In the genomic region with DNA sequence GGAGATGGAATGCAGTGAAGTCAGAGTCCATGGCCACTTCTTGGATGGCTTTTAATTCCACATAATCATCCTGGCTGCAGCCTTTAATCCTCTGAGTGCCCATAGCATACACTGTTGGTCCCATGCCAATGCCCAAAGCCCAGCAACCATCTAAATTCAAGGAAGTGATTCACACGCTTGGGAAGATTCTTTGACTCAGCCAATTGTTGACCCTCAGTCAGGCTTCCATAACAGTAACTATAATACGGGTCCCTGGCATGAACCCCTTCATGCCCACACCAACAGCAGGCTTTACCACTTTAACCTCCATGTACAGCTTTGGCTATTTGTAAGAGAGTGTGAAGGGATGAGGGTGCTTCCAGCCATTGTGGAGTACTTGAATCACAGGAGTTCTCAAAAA, we compare ENCODE assay signal across 22 mouse cellular contexts.
DNase-seq lines count a peak whose midpoint lies in the region; ATAC-seq and TF ChIP-seq lines count a peak whose summit lies in the region.
"Had no signal": no experiment of that assay in that cellular context is flagged by ENCODE, and none has a peak within 500 bp of the region (broad histone marks: within the 10 kb centered on the region; RNA-seq: fewer than 3 reads in every experiment).

No protein-coding gene starts in this region.

- no peaks in the 10 kb centered on the region for H3K36me3 ChIP-seq in embryonic facial prominence, embryonic 14.5 days (ENCODE audit: control insufficient read depth, insufficient read depth, low read length)
- no peaks in the 10 kb centered on the region for H3K36me3 ChIP-seq in embryonic facial prominence, embryonic 10.5 days (replicated peaks)
- H3K36me3 ChIP-seq in hindbrain, embryonic 16.5 days (ENCODE audit: control insufficient read depth, insufficient read depth, low read length): no peaks in the 10 kb centered on the region
- no peaks in the 10 kb centered on the region for H3K36me3 ChIP-seq in hindbrain, embryonic 11.5 days (ENCODE audit: control insufficient read depth, insufficient read depth, low read length)
- H3K36me3 ChIP-seq in midbrain, postnatal 0 days (ENCODE audit: insufficient read depth, low read length): no peaks in the 10 kb centered on the region
- H3K36me3 ChIP-seq in midbrain, embryonic 16.5 days (ENCODE audit: control insufficient read depth, insufficient read depth, low read length): no peaks in the 10 kb centered on the region
- H3K36me3 ChIP-seq: heart, embryonic 13.5 days; limb, embryonic 15.5 days; liver, embryonic 15.5 days; midbrain, embryonic 12.5 days had no signal

- 86% methylated on average over 2 of the region's 2 CpGs for WGBS in embryonic facial prominence, embryonic 14.5 days
- WGBS in embryonic facial prominence, embryonic 10.5 days: 95% methylated on average over 2 of the region's 2 CpGs
- WGBS in hindbrain, embryonic 16.5 days: 53% methylated on average over 2 of the region's 2 CpGs
- WGBS in hindbrain, embryonic 11.5 days: 93% methylated on average over 2 of the region's 2 CpGs
- WGBS in midbrain, postnatal 0 days: 74% methylated on average over 2 of the region's 2 CpGs
- WGBS in midbrain, embryonic 16.5 days: 75% methylated on average over 2 of the region's 2 CpGs

- H3K27ac ChIP-seq in embryonic facial prominence, embryonic 14.5 days (replicated peaks; ENCODE audit: low read depth, low read length): no peak overlapping the region
- H3K27ac ChIP-seq in embryonic facial prominence, embryonic 10.5 days (replicated peaks): no peak overlapping the region
- H3K27ac ChIP-seq in hindbrain, embryonic 16.5 days (ENCODE audit: low read depth, low read length): no peak overlapping the region
- no peak overlapping the region for H3K27ac ChIP-seq in hindbrain, embryonic 11.5 days (ENCODE audit: low read depth, low read length)
- H3K27ac ChIP-seq in midbrain, postnatal 0 days (ENCODE audit: low read depth, low read length): no peak overlapping the region
- H3K27ac ChIP-seq in midbrain, embryonic 16.5 days (ENCODE audit: low read length): no peak overlapping the region
- H3K27ac ChIP-seq: heart, embryonic 13.5 days; limb, embryonic 15.5 days; liver, embryonic 15.5 days; midbrain, embryonic 12.5 days had no signal

- TF ChIP-seq CTCF in midbrain, postnatal 0 days (IDR thresholded peaks at IDR 0.05): no peak

- no peaks in the 10 kb centered on the region for H3K9me3 ChIP-seq in embryonic facial prominence, embryonic 14.5 days (ENCODE audit: control insufficient read depth, low read length)
- H3K9me3 ChIP-seq in embryonic facial prominence, embryonic 10.5 days: no peaks in the 10 kb centered on the region
- H3K9me3 ChIP-seq in hindbrain, embryonic 16.5 days (ENCODE audit: control insufficient read depth, low read length): no peaks in the 10 kb centered on the region
- H3K9me3 ChIP-seq in hindbrain, embryonic 11.5 days (ENCODE audit: control insufficient read depth, low read length): no peaks in the 10 kb centered on the region
- no peaks in the 10 kb centered on the region for H3K9me3 ChIP-seq in midbrain, postnatal 0 days (ENCODE audit: low read length)
- no peaks in the 10 kb centered on the region for H3K9me3 ChIP-seq in midbrain, embryonic 16.5 days (replicated peaks; ENCODE audit: control insufficient read depth, low read length, poor library complexity, severe bottlenecking)
- H3K9me3 ChIP-seq: heart, embryonic 13.5 days; limb, embryonic 15.5 days; liver, embryonic 15.5 days; midbrain, embryonic 12.5 days had no signal

- no peak overlapping the region for H3K4me2 ChIP-seq in embryonic facial prominence, embryonic 14.5 days (ENCODE audit: low read depth, low read length)
- H3K4me2 ChIP-seq in hindbrain, embryonic 16.5 days (ENCODE audit: low read length): no peak overlapping the region
- H3K4me2 ChIP-seq in hindbrain, embryonic 11.5 days (replicated peaks; ENCODE audit: low read depth, low read length): no peak overlapping the region
- H3K4me2 ChIP-seq in midbrain, postnatal 0 days (ENCODE audit: low read depth, low read length, poor library complexity, severe bottlenecking): no peak overlapping the region
- H3K4me2 ChIP-seq in midbrain, embryonic 16.5 days (ENCODE audit: low read length): no peak overlapping the region
- H3K4me2 ChIP-seq: heart, embryonic 13.5 days; limb, embryonic 15.5 days; liver, embryonic 15.5 days; midbrain, embryonic 12.5 days had no signal

- no peak overlapping the region for H3K4me3 ChIP-seq in embryonic facial prominence, embryonic 14.5 days (ENCODE audit: low read depth, low read length)
- no peak overlapping the region for H3K4me3 ChIP-seq in embryonic facial prominence, embryonic 10.5 days
- H3K4me3 ChIP-seq in hindbrain, embryonic 16.5 days (ENCODE audit: low read length): no peak overlapping the region
- H3K4me3 ChIP-seq in hindbrain, embryonic 11.5 days (ENCODE audit: low read depth, low read length): no peak overlapping the region
- no peak overlapping the region for H3K4me3 ChIP-seq in midbrain, postnatal 0 days (ENCODE audit: low read depth, low read length)
- H3K4me3 ChIP-seq in midbrain, embryonic 16.5 days (ENCODE audit: low read depth, low read length): no peak overlapping the region
- H3K4me3 ChIP-seq: erythroblast, embryonic 14.5 days; heart, embryonic 13.5 days; limb, embryonic 15.5 days; liver, embryonic 15.5 days; midbrain, embryonic 12.5 days had no signal

- no peaks in the 10 kb centered on the region for H3K4me1 ChIP-seq in embryonic facial prominence, embryonic 14.5 days (ENCODE audit: control insufficient read depth, insufficient read depth, low read length)
- H3K4me1 ChIP-seq in embryonic facial prominence, embryonic 10.5 days: peaks cover 2% of the 10 kb centered on the region; the same call in 1 of the 2 replicates
- H3K4me1 ChIP-seq in hindbrain, embryonic 16.5 days (ENCODE audit: control insufficient read depth, insufficient read depth, low read depth, low read length): no peaks in the 10 kb centered on the region
- H3K4me1 ChIP-seq in hindbrain, embryonic 11.5 days (replicated peaks; ENCODE audit: control insufficient read depth, insufficient read depth, low read length): no peaks in the 10 kb centered on the region
- H3K4me1 ChIP-seq in midbrain, postnatal 0 days (ENCODE audit: insufficient read depth, low read length): no peaks in the 10 kb centered on the region
- no peaks in the 10 kb centered on the region for H3K4me1 ChIP-seq in midbrain, embryonic 16.5 days (ENCODE audit: control insufficient read depth, insufficient read depth, low read length)
- H3K4me1 ChIP-seq: limb, embryonic 15.5 days; liver, embryonic 15.5 days; midbrain, embryonic 12.5 days had no signal

- no peaks in the 10 kb centered on the region for H3K27me3 ChIP-seq in embryonic facial prominence, embryonic 14.5 days (replicated peaks; ENCODE audit: control insufficient read depth, insufficient read depth, low read length)
- H3K27me3 ChIP-seq in embryonic facial prominence, embryonic 10.5 days (replicated peaks; ENCODE audit: low read depth, poor library complexity, severe bottlenecking): no peaks in the 10 kb centered on the region
- no peaks in the 10 kb centered on the region for H3K27me3 ChIP-seq in hindbrain, embryonic 16.5 days (replicated peaks; ENCODE audit: control insufficient read depth, insufficient read depth, low read length)
- H3K27me3 ChIP-seq in hindbrain, embryonic 11.5 days (ENCODE audit: control insufficient read depth, insufficient read depth, low read length): no peaks in the 10 kb centered on the region
- H3K27me3 ChIP-seq in midbrain, postnatal 0 days (ENCODE audit: insufficient read depth, low read length): no peaks in the 10 kb centered on the region
- H3K27me3 ChIP-seq in midbrain, embryonic 16.5 days (ENCODE audit: control insufficient read depth, insufficient read depth, low read depth, low read length): no peaks in the 10 kb centered on the region
- H3K27me3 ChIP-seq: heart, embryonic 13.5 days; limb, embryonic 15.5 days; liver, embryonic 15.5 days; midbrain, embryonic 12.5 days had no signal

- no peak for ATAC-seq in embryonic facial prominence, embryonic 14.5 days (ENCODE audit: low read depth)
- ATAC-seq in hindbrain, embryonic 16.5 days: peak; percentile 50; the same call in 1 of the 2 replicates
- ATAC-seq in hindbrain, embryonic 11.5 days (ENCODE audit: low FRiP score): no peak
- ATAC-seq in midbrain, postnatal 0 days (ENCODE audit: low FRiP score): no peak
- ATAC-seq in midbrain, embryonic 16.5 days: no peak

- H3K9ac ChIP-seq in embryonic facial prominence, embryonic 14.5 days (ENCODE audit: low read depth, low read length): no peak overlapping the region
- no peak overlapping the region for H3K9ac ChIP-seq in hindbrain, embryonic 16.5 days (ENCODE audit: low read depth, low read length)
- no peak overlapping the region for H3K9ac ChIP-seq in hindbrain, embryonic 11.5 days (ENCODE audit: low read depth, low read length)
- H3K9ac ChIP-seq in midbrain, postnatal 0 days (replicated peaks; ENCODE audit: low read length, poor library complexity, severe bottlenecking): no peak overlapping the region
- H3K9ac ChIP-seq in midbrain, embryonic 16.5 days (ENCODE audit: low read depth, low read length): no peak overlapping the region
- H3K9ac ChIP-seq: heart, embryonic 13.5 days; limb, embryonic 15.5 days; liver, embryonic 15.5 days; midbrain, embryonic 12.5 days had no signal

- peak; percentile 8 for DNase-seq in embryonic facial prominence, embryonic 14.5 days (ENCODE audit: low spot score)
- DNase-seq in embryonic facial prominence, embryonic 10.5 days (ENCODE audit: low spot score): no peak
- no peak for DNase-seq in hindbrain, embryonic 11.5 days (ENCODE audit: low spot score)
- peak; percentile 14 for DNase-seq in midbrain, postnatal 0 days (ENCODE audit: low spot score)
- DNase-seq in thymus, postnatal 10 days (ENCODE audit: low spot score in 2 of 2): no peak
- DNase-seq: adrenal gland, postnatal 14 days; B cell, adult 2 months; cerebellum, adult 11 months; gastrocnemius, postnatal 14 days; heart, adult 18-20 months; kidney, adult 9 months; layer of hippocampus, postnatal 36 days; lung, postnatal 10 days; spleen, adult 18-20 months; thymus, postnatal 36 days had no signal

Comparison
In these comparisons a context has a peak if more than half of its experiments do, and no peak if none do; other contexts are left out.
1. DNase-seq: peak in embryonic facial prominence, embryonic 14.5 days (single experiment) and midbrain, postnatal 0 days (single experiment); none in embryonic facial prominence, embryonic 10.5 days (single experiment), hindbrain, embryonic 11.5 days (single experiment) and thymus, postnatal 10 days (0 of 2).